Mouse (Mus musculus) right cerebral cortex, postnatal 36 days (tissue): ENCODE measurements around the gene Emp1.

ENCODE experiments used
- DNase-seq, 2 experiments: peaks; one replicate each; pipeline ENCODE4 v3.0.0; 2022; ENCODE audit warnings: low spot score in 2 of 2, mixed read lengths in 1 of 2

The Emp1 gene

GRCm38 (mm10) chr6:135362459-135363159 is at the start of gene Emp1:
Gene Emp1, plus strand, starts transcription at chr6:135362545.
- DNase-seq: peak; percentile 36 to 50

GRCm38 (mm10) chr6:135313981-135314380 is 48.4 kb upstream of the Emp1 start:
- no peak for DNase-seq

GRCm38 (mm10) chr6:135316141-135316540 is 46.2 kb upstream of the Emp1 start:
- DNase-seq: no peak

GRCm38 (mm10) chr6:135319431-135319933 is 42.9 kb upstream of the Emp1 start:
- DNase-seq: no peak

GRCm38 (mm10) chr6:135322749-135323148 is 39.6 kb upstream of the Emp1 start:
- DNase-seq: no peak

GRCm38 (mm10) chr6:135323311-135323982 is 38.9 kb upstream of the Emp1 start:
- DNase-seq: no peak

- no peak for DNase-seq
Measured at GRCm38 (mm10) chr6:135324111-135324510, 38.2 kb upstream of the Emp1 start.

- DNase-seq: no peak
Measured at GRCm38 (mm10) chr6:135324686-135325300, 37.6 kb upstream of the Emp1 start.

GRCm38 (mm10) chr6:135326847-135327246 is 35.5 kb upstream of the Emp1 start:
- no peak for DNase-seq

GRCm38 (mm10) chr6:135331916-135332315 is 30.4 kb upstream of the Emp1 start:
- DNase-seq: no peak

GRCm38 (mm10) chr6:135332737-135333281 is 29.5 kb upstream of the Emp1 start:
- DNase-seq: no peak

- no peak for DNase-seq
Measured at GRCm38 (mm10) chr6:135333994-135334651, 28.2 kb upstream of the Emp1 start.

- DNase-seq: no peak
Measured at GRCm38 (mm10) chr6:135336376-135336775, 26.0 kb upstream of the Emp1 start.

- DNase-seq: no peak
Measured at GRCm38 (mm10) chr6:135340355-135341075, 21.8 kb upstream of the Emp1 start.

GRCm38 (mm10) chr6:135341076-135341378 is 21.3 kb upstream of the Emp1 start:
- DNase-seq: no peak

- no peak for DNase-seq
Measured at GRCm38 (mm10) chr6:135351638-135352302, 10.6 kb upstream of the Emp1 start.

GRCm38 (mm10) chr6:135352537-135352936 is 9.8 kb upstream of the Emp1 start:
- DNase-seq: no peak

GRCm38 (mm10) chr6:135354953-135355352 is 7.4 kb upstream of the Emp1 start:
- DNase-seq: no peak

GRCm38 (mm10) chr6:135360331-135360730 is 2.0 kb upstream of the Emp1 start:
- no peak for DNase-seq

GRCm38 (mm10) chr6:135362098-135362458 is 267 bp upstream of the Emp1 start:
- DNase-seq: no peak
